Mouse (Mus musculus): ENCODE measurements around the gene Sox6. TPM values are rescaled to one million over a fixed set of nuclear protein-coding genes. Genes with fewer than 3 reads are reported as not detected.

Gene Sox6
- polyA plus RNA-seq, 2 experiments, result 21.3 to 59.4 TPM

GRCm38 (mm10) chr7:115953046-115953445 lies 85.5 kb downstream of the Sox6 start:
- TF ChIP-seq POLR2A (IDR thresholded peaks at IDR 0.05; ENCODE audit: borderline replicate concordance, extremely low read depth, insufficient read depth, insufficient read length), result no peak

DNA sequence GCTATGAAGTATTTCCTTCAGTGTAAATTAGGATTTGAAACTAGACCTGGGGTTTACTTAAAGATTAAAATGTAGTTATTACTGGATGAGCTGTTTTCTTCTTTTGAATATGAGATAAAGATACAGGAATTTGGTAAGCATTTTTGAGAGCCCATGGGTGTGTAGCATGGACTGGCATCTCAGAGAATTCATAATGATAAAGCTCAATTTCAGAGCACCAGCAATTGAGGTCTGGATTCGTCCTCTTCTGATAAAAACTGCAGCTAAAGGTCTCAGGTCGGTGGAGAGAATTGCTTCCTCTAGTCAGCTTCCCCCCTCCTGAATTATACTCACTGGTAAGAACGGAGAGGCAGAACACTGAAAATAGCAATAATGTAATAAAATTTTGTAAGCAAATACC lies 86.4 kb downstream of the Sox6 start:
- no peak overlapping the region for H3K4me2 ChIP-seq (replicated peaks; ENCODE audit: low read depth, low read length, severe bottlenecking)
- no peak for DNase-seq (ENCODE audit: low spot score)
- H3K9ac ChIP-seq (ENCODE audit: low read depth, low read length, severe bottlenecking), result no peak overlapping the region
- no peak overlapping the region for H3K27ac ChIP-seq (replicated peaks; ENCODE audit: low read depth, low read length)
- no peak overlapping the region for H3K4me3 ChIP-seq (replicated peaks; ENCODE audit: low read length)
- H3K27me3 ChIP-seq (ENCODE audit: control insufficient read depth, insufficient read depth, low read length), result no peaks in the 10 kb centered on the region
- H3K36me3 ChIP-seq (ENCODE audit: control insufficient read depth, insufficient read depth, low read length), result no peaks in the 10 kb centered on the region
- no peak for ATAC-seq (ENCODE audit: low FRiP score, low read depth)
- TF ChIP-seq POLR2A (IDR thresholded peaks at IDR 0.05; ENCODE audit: borderline replicate concordance, extremely low read depth, insufficient read depth, insufficient read length), result no peak
- 44% methylated on average over 3 of the region's 3 CpGs for WGBS
- H3K9me3 ChIP-seq (ENCODE audit: control insufficient read depth, low read length), result no peaks in the 10 kb centered on the region
- no peaks in the 10 kb centered on the region for H3K4me1 ChIP-seq (ENCODE audit: control insufficient read depth, insufficient read depth, low read length)

More at GRCm38 (mm10) chr7:115953046-115953445, 85.5 kb downstream of the Sox6 start:
- Histone ChIP-seq H3K9ac (ENCODE audit: low read depth, low read length, severe bottlenecking) (no peak overlapping the region), H3K9me3 (ENCODE audit: control insufficient read depth, low read length) (no peaks in the 10 kb centered on the region), H3K4me2 (replicated peaks; ENCODE audit: low read depth, low read length, severe bottlenecking) (no peak overlapping the region), H3K4me1 (ENCODE audit: control insufficient read depth, insufficient read depth, low read length) (no peaks in the 10 kb centered on the region), H3K4me3 (replicated peaks; ENCODE audit: low read length) (no peak overlapping the region), H3K36me3 (ENCODE audit: control insufficient read depth, insufficient read depth, low read length) (no peaks in the 10 kb centered on the region), H3K27me3 (ENCODE audit: control insufficient read depth, insufficient read depth, low read length) (no peaks in the 10 kb centered on the region), H3K27ac (replicated peaks; ENCODE audit: low read depth, low read length) (no peak overlapping the region)
- no peak for DNase-seq (ENCODE audit: low spot score)
- WGBS, result 78% methylated on average over 3 of the region's 3 CpGs
- no peak for ATAC-seq (ENCODE audit: low FRiP score, low read depth)

DNA sequence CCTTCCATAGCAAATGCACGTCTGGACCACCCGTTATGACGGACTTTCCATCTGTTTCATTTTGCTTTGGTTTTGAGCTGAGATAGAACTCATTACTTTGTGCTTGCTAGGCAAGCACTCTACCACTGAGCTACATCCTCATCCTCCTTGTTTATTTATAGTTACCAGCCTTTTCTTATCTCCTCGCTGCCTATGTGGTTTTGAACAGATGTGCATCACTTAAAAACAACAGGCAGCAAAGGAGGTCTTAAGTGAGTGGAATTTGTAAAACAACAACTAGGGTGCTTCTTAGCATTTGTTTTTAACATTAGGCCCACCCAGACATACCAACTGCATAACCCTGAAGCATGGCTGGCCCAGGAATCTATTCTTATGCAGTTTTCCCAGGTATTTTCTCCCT lies 86.9 kb downstream of the Sox6 start:
- H3K4me2 ChIP-seq (replicated peaks; ENCODE audit: low read depth, low read length, severe bottlenecking), result no peak overlapping the region
- no peak for DNase-seq (ENCODE audit: low spot score)
- ATAC-seq (ENCODE audit: low FRiP score, low read depth), result no peak

GRCm38 (mm10) chr7:115947916-115948315 lies 90.7 kb downstream of the Sox6 start:
- no peak overlapping the region for H3K4me3 ChIP-seq (replicated peaks; ENCODE audit: low read length)
- H3K9ac ChIP-seq (ENCODE audit: low read depth, low read length, severe bottlenecking), result no peak overlapping the region
- H3K4me2 ChIP-seq (replicated peaks; ENCODE audit: low read depth, low read length, severe bottlenecking), result no peak overlapping the region
- ATAC-seq (ENCODE audit: low FRiP score, low read depth), result no peak
- H3K27ac ChIP-seq (replicated peaks; ENCODE audit: low read depth, low read length), result no peak overlapping the region
- no peaks in the 10 kb centered on the region for H3K36me3 ChIP-seq (ENCODE audit: control insufficient read depth, insufficient read depth, low read length)
- H3K27me3 ChIP-seq (ENCODE audit: control insufficient read depth, insufficient read depth, low read length), result no peaks in the 10 kb centered on the region
- H3K4me1 ChIP-seq (ENCODE audit: control insufficient read depth, insufficient read depth, low read length), result 0 out of 2 replicates have a peak, but pooled peaks cover 2% of the 10 kb centered on the region
- no peak for DNase-seq (ENCODE audit: low spot score)
- TF ChIP-seq POLR2A (IDR thresholded peaks at IDR 0.05; ENCODE audit: borderline replicate concordance, extremely low read depth, insufficient read depth, insufficient read length), result no peak
- no peaks in the 10 kb centered on the region for H3K9me3 ChIP-seq (ENCODE audit: control insufficient read depth, low read length)
- 24% methylated on average over 2 of the region's 2 CpGs for WGBS

More for the DNA sequence above, 86.9 kb downstream of the Sox6 start:
- no peak overlapping the region for H3K9ac ChIP-seq (ENCODE audit: low read depth, low read length, severe bottlenecking)
- no peak overlapping the region for H3K27ac ChIP-seq (replicated peaks; ENCODE audit: low read depth, low read length)
- 71% methylated on average over 4 of the region's 4 CpGs for WGBS
- no peaks in the 10 kb centered on the region for H3K36me3 ChIP-seq (ENCODE audit: control insufficient read depth, insufficient read depth, low read length)
- H3K9me3 ChIP-seq (ENCODE audit: control insufficient read depth, low read length), result no peaks in the 10 kb centered on the region
- no peak for TF ChIP-seq POLR2A (IDR thresholded peaks at IDR 0.05; ENCODE audit: borderline replicate concordance, extremely low read depth, insufficient read depth, insufficient read length)
- H3K27me3 ChIP-seq (ENCODE audit: control insufficient read depth, insufficient read depth, low read length), result no peaks in the 10 kb centered on the region
- no peaks in the 10 kb centered on the region for H3K4me1 ChIP-seq (ENCODE audit: control insufficient read depth, insufficient read depth, low read length)
- no peak overlapping the region for H3K4me3 ChIP-seq (replicated peaks; ENCODE audit: low read length)

DNA sequence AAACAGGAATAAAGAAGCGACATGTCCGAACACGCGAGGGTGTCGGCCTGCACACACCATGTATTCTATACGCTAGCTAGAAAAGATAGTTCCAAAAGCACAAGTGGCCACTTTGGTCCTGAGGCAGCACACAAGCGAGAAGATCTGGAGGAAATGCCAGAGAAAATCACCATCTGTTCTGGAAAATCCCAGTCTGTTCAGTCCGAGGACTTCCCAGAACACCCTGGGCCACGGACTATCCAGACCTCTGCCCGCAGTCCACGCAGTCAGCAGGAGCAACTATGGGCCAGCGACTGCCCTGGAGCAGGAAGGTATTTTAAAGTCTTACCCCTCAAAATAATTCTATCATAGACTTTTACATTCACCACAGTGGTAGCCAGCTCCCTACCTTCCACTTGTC lies 92.0 kb downstream of the Sox6 start:
- no peak for ATAC-seq (ENCODE audit: low FRiP score, low read depth)
- WGBS, result 86% methylated on average over 12 of the region's 12 CpGs

GRCm38 (mm10) chr7:115945516-115945915 lies 93.1 kb downstream of the Sox6 start:
- ATAC-seq (ENCODE audit: low FRiP score, low read depth), result no peak
- no peak overlapping the region for H3K9ac ChIP-seq (ENCODE audit: low read depth, low read length, severe bottlenecking)
- no peak overlapping the region for H3K4me3 ChIP-seq (replicated peaks; ENCODE audit: low read length)
- H3K9me3 ChIP-seq (ENCODE audit: control insufficient read depth, low read length), result no peaks in the 10 kb centered on the region
- H3K36me3 ChIP-seq (ENCODE audit: control insufficient read depth, insufficient read depth, low read length), result no peaks in the 10 kb centered on the region
- H3K4me1 ChIP-seq (ENCODE audit: control insufficient read depth, insufficient read depth, low read length), result peaks cover 2% of the 10 kb centered on the region; the same call in 1 of the 2 replicates
- H3K27me3 ChIP-seq (ENCODE audit: control insufficient read depth, insufficient read depth, low read length), result no peaks in the 10 kb centered on the region
- no peak overlapping the region for H3K27ac ChIP-seq (replicated peaks; ENCODE audit: low read depth, low read length)
- DNase-seq (ENCODE audit: low spot score), result no peak
- WGBS, result 78% methylated on average over 4 of the region's 4 CpGs
- TF ChIP-seq POLR2A (IDR thresholded peaks at IDR 0.05; ENCODE audit: borderline replicate concordance, extremely low read depth, insufficient read depth, insufficient read length), result no peak
- H3K4me2 ChIP-seq (replicated peaks; ENCODE audit: low read depth, low read length, severe bottlenecking), result no peak overlapping the region

More for the DNA sequence above, 92.0 kb downstream of the Sox6 start:
- no peak for DNase-seq (ENCODE audit: low spot score)
- no peaks in the 10 kb centered on the region for H3K27me3 ChIP-seq (ENCODE audit: control insufficient read depth, insufficient read depth, low read length)
- no peak overlapping the region for H3K27ac ChIP-seq (replicated peaks; ENCODE audit: low read depth, low read length)
- no peak for TF ChIP-seq POLR2A (IDR thresholded peaks at IDR 0.05; ENCODE audit: borderline replicate concordance, extremely low read depth, insufficient read depth, insufficient read length)
- H3K9ac ChIP-seq (ENCODE audit: low read depth, low read length, severe bottlenecking), result no peak overlapping the region
- H3K9me3 ChIP-seq (ENCODE audit: control insufficient read depth, low read length), result no peaks in the 10 kb centered on the region
- H3K4me3 ChIP-seq (replicated peaks; ENCODE audit: low read length), result no peak overlapping the region
- 0 out of 2 replicates have a peak, but pooled peaks cover 2% of the 10 kb centered on the region for H3K4me1 ChIP-seq (ENCODE audit: control insufficient read depth, insufficient read depth, low read length)
- no peak overlapping the region for H3K4me2 ChIP-seq (replicated peaks; ENCODE audit: low read depth, low read length, severe bottlenecking)
- no peaks in the 10 kb centered on the region for H3K36me3 ChIP-seq (ENCODE audit: control insufficient read depth, insufficient read depth, low read length)
